In genomic region chr5:100860417-100861053, GRCm38 (mm10) we compare ENCODE assay signal across 8 mouse cellular contexts. TPM values are rescaled to one million over a fixed set of nuclear protein-coding genes. Genes with fewer than 3 reads are reported as not detected.
DNase-seq lines count a peak whose midpoint lies in the region; ATAC-seq and TF ChIP-seq lines count a peak whose summit lies in the region.

No protein-coding gene starts in this region.

- ATAC-seq in cerebellum, adult (ENCODE audit: insufficient number of reproducible peaks, low FRiP score, low TSS enrichment): no peak
- ATAC-seq in hindbrain, embryonic 13.5 days (ENCODE audit: low FRiP score): no peak
- ATAC-seq in forebrain, embryonic 12.5 days (ENCODE audit: low FRiP score): no peak

- H3K27ac ChIP-seq in hindbrain, embryonic 13.5 days: no peak overlapping the region
- H3K27ac ChIP-seq in forebrain, embryonic 12.5 days: no peak overlapping the region

- no peak overlapping the region for H3K4me2 ChIP-seq in hindbrain, embryonic 13.5 days
- H3K4me2 ChIP-seq in forebrain, embryonic 12.5 days: no peak overlapping the region

- no peak overlapping the region for H3K4me3 ChIP-seq in C2C12 (ENCODE audit: insufficient read depth, poor library complexity, severe bottlenecking)
- H3K4me3 ChIP-seq in hindbrain, embryonic 13.5 days: no peak overlapping the region
- H3K4me3 ChIP-seq in forebrain, embryonic 12.5 days (replicated peaks): no peak overlapping the region

- H3K79me3 ChIP-seq in C2C12 (ENCODE audit: low read depth): no peaks in the 10 kb centered on the region

- TF ChIP-seq CTCF in C2C12 (IDR thresholded peaks at IDR 0.05; ENCODE audit: control insufficient read depth, insufficient read depth, insufficient read length): no peak

- 83% methylated on average over 12 of the region's 12 CpGs for WGBS in hindbrain, embryonic 13.5 days
- 88% methylated on average over 12 of the region's 12 CpGs for WGBS in forebrain, embryonic 12.5 days

- H3K36me3 ChIP-seq in C2C12 (ENCODE audit: control insufficient read depth, insufficient read depth): no peaks in the 10 kb centered on the region
- no peaks in the 10 kb centered on the region for H3K36me3 ChIP-seq in hindbrain, embryonic 13.5 days
- no peaks in the 10 kb centered on the region for H3K36me3 ChIP-seq in forebrain, embryonic 12.5 days (replicated peaks)

- H3K79me2 ChIP-seq in C2C12 (ENCODE audit: control insufficient read depth, insufficient read depth): no peaks in the 10 kb centered on the region

- no peaks in the 10 kb centered on the region for H3K9me3 ChIP-seq in hindbrain, embryonic 13.5 days
- no peaks in the 10 kb centered on the region for H3K9me3 ChIP-seq in forebrain, embryonic 12.5 days

- H3ac ChIP-seq in C2C12 (ENCODE audit: control insufficient read depth, insufficient read length, low read depth): no peak overlapping the region

- no peaks in the 10 kb centered on the region for H3K4me1 ChIP-seq in hindbrain, embryonic 13.5 days (replicated peaks)
- no peaks in the 10 kb centered on the region for H3K4me1 ChIP-seq in forebrain, embryonic 12.5 days

- intact Hi-C loops in heart, postnatal 14 days (cut with DNase I): loop anchor here (2.0 kb wide), 1 partner anchor 14 kb away; no protein-coding TSS in a partner anchor
- intact Hi-C loops in left cerebral cortex, postnatal 36 days (cut with DNase I): no loop called here

- no peaks in the 10 kb centered on the region for H3K27me3 ChIP-seq in C2C12 (ENCODE audit: control insufficient read depth, insufficient read depth, insufficient read length)
- H3K27me3 ChIP-seq in hindbrain, embryonic 13.5 days: no peaks in the 10 kb centered on the region
- H3K27me3 ChIP-seq in forebrain, embryonic 12.5 days: no peaks in the 10 kb centered on the region

- DNase-seq in c-Kit-positive CD71-negative TER-119-negative erythroid progenitor cells, embryonic 14.5 days (ENCODE audit: low read depth): peak; percentile 48
- DNase-seq in heart, postnatal 14 days: peak; percentile 68 to 80
- DNase-seq in lung, adult 18-20 months: peak; percentile 70 to 73
- DNase-seq in left cerebral cortex, postnatal 36 days (ENCODE audit: low spot score in 2 of 2): no peak

- H3K9ac ChIP-seq in hindbrain, embryonic 13.5 days: no peak overlapping the region
- H3K9ac ChIP-seq in forebrain, embryonic 12.5 days: no peak overlapping the region

TF ChIP-seq in C2C12, 6 proteins besides CTCF, POLR2A, EP300 and RAD21:
- TF ChIP-seq MYOD1 (IDR thresholded peaks at IDR 0.05; ENCODE audit: control insufficient read depth, insufficient read length, low read depth): peak; percentile 69
- TF ChIP-seq FOSL1 (IDR thresholded peaks at IDR 0.05; ENCODE audit: insufficient read depth, low read length, poor library complexity, severe bottlenecking): no peak
- peak; percentile 47 for TF ChIP-seq CEBPB (IDR thresholded peaks at IDR 0.05; ENCODE audit: low read depth)

RNA-seq across cellular contexts. Expression of gene Gpat3, which starts 15.0 kb away (rescaled TPM):
- polyA plus RNA-seq in C2C12 (2012; fragmentation: generic; extraction: Trizol): 1.1 TPM
- total RNA-seq in heart, postnatal 14 days (2021): 10 to 100 TPM; 18.9 to 27.7 TPM
- 1 to 10 TPM; 2.6 to 4.5 TPM for total RNA-seq in left cerebral cortex, postnatal 36 days (2021)
- 1.00 and 1.5 TPM in 2 replicates for polyA plus RNA-seq in hindbrain, embryonic 13.5 days (2015; fragmentation: Nextera tagmentation; extraction: Ambion mirVana)
- polyA plus RNA-seq in forebrain, embryonic 12.5 days (2016; fragmentation: Nextera tagmentation; extraction: Ambion mirVana): 0.20 and 0.74 TPM in 2 replicates

RNA-seq across cellular contexts. Expression of gene Abraxas1, which starts 39.8 kb away (rescaled TPM):
- polyA plus RNA-seq in C2C12 (2012; fragmentation: generic; extraction: Trizol): 5.7 TPM
- total RNA-seq in heart, postnatal 14 days (2021): 10 to 100 TPM; 10.1 to 11.0 TPM
- 1 to 10 TPM; 7.1 to 7.3 TPM for total RNA-seq in left cerebral cortex, postnatal 36 days (2021)
- polyA plus RNA-seq in hindbrain, embryonic 13.5 days (2015; fragmentation: Nextera tagmentation; extraction: Ambion mirVana): 15.1 and 16.2 TPM in 2 replicates
- polyA plus RNA-seq in forebrain, embryonic 12.5 days (2016; fragmentation: Nextera tagmentation; extraction: Ambion mirVana): 24.1 and 28.5 TPM in 2 replicates

Comparison
In these comparisons a context has a peak if more than half of its experiments do, and no peak if none do; other contexts are left out.
1. DNase-seq: peak in c-Kit-positive CD71-negative TER-119-negative erythroid progenitor cells, embryonic 14.5 days (single experiment), heart, postnatal 14 days (2 of 2) and lung, adult 18-20 months (2 of 2); none in left cerebral cortex, postnatal 36 days (0 of 2).